Comparison of ENCODE assay signal across 14 mouse cellular contexts in the genomic region with DNA sequence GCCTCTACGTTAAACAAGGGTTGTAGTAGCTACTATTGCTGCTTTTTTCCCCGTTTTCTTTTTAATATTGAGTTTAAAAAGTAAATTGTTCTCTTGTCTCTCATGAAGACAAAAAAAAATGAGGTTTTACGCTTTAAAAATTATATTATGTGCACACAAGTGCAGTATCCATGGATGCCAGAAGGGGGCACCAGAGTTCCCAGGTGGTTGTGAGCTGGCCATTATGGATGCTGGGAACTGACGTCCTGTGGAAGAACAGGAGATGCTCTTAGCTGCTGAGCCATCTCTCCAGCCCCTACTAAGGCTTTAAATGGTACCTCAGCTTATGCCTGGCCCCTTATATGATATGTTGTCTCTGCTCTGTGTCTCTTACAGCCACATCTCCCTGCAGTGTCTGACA.
DNase-seq lines count a peak whose midpoint lies in the region; ATAC-seq and TF ChIP-seq lines count a peak whose summit lies in the region.
"Had no signal": no experiment of that assay in that cellular context is flagged by ENCODE, and none has a peak within 500 bp of the region (broad histone marks: within the 10 kb centered on the region; RNA-seq: fewer than 3 reads in every experiment).

No protein-coding gene starts in this region.

- no peaks in the 10 kb centered on the region for H3K4me1 ChIP-seq in kidney, adult 2 months (ENCODE audit: control insufficient read depth, insufficient read depth, low read length)
- no peaks in the 10 kb centered on the region for H3K4me1 ChIP-seq in kidney, embryonic 16.5 days (ENCODE audit: insufficient read depth, low read length)
- no peaks in the 10 kb centered on the region for H3K4me1 ChIP-seq in thymus, adult 2 months (replicated peaks; ENCODE audit: control insufficient read depth, insufficient read depth, low read length)
- peaks cover 3% of the 10 kb centered on the region; the same call in 1 of the 2 replicates for H3K4me1 ChIP-seq in embryonic facial prominence, embryonic 10.5 days
- H3K4me1 ChIP-seq in midbrain, embryonic 16.5 days (ENCODE audit: control insufficient read depth, insufficient read depth, low read length): no peaks in the 10 kb centered on the region
- H3K4me1 ChIP-seq: forebrain, embryonic 10.5 days; heart, embryonic 13.5 days; hindbrain, embryonic 15.5 days; limb, embryonic 15.5 days had no signal

- H3K9ac ChIP-seq in kidney, embryonic 16.5 days (replicated peaks; ENCODE audit: low read length): no peak overlapping the region
- H3K9ac ChIP-seq in midbrain, embryonic 16.5 days (ENCODE audit: low read depth, low read length): no peak overlapping the region
- H3K9ac ChIP-seq: heart, embryonic 13.5 days; hindbrain, embryonic 15.5 days; limb, embryonic 15.5 days had no signal

- no peaks in the 10 kb centered on the region for H3K36me3 ChIP-seq in kidney, adult 2 months (ENCODE audit: control insufficient read depth, insufficient read depth, low read length)
- no peaks in the 10 kb centered on the region for H3K36me3 ChIP-seq in kidney, embryonic 16.5 days (ENCODE audit: insufficient read depth, low read length)
- H3K36me3 ChIP-seq in thymus, adult 2 months (ENCODE audit: control insufficient read depth, insufficient read depth, low read length): peaks cover 57% of the 10 kb centered on the region
- H3K36me3 ChIP-seq in embryonic facial prominence, embryonic 10.5 days (replicated peaks): no peaks in the 10 kb centered on the region
- H3K36me3 ChIP-seq in midbrain, embryonic 16.5 days (ENCODE audit: control insufficient read depth, insufficient read depth, low read length): no peaks in the 10 kb centered on the region
- H3K36me3 ChIP-seq: forebrain, embryonic 10.5 days; heart, embryonic 13.5 days; hindbrain, embryonic 15.5 days; limb, embryonic 15.5 days had no signal

- no peaks in the 10 kb centered on the region for H3K9me3 ChIP-seq in kidney, embryonic 16.5 days (ENCODE audit: low read length)
- no peaks in the 10 kb centered on the region for H3K9me3 ChIP-seq in embryonic facial prominence, embryonic 10.5 days
- no peaks in the 10 kb centered on the region for H3K9me3 ChIP-seq in midbrain, embryonic 16.5 days (replicated peaks; ENCODE audit: control insufficient read depth, low read length, poor library complexity, severe bottlenecking)
- H3K9me3 ChIP-seq: forebrain, embryonic 10.5 days; heart, embryonic 13.5 days; hindbrain, embryonic 15.5 days; limb, embryonic 15.5 days had no signal

- no peaks in the 10 kb centered on the region for H3K27me3 ChIP-seq in kidney, adult 2 months (replicated peaks; ENCODE audit: control insufficient read depth, insufficient read depth, low read length)
- no peaks in the 10 kb centered on the region for H3K27me3 ChIP-seq in kidney, embryonic 16.5 days (ENCODE audit: insufficient read depth, low read length)
- no peaks in the 10 kb centered on the region for H3K27me3 ChIP-seq in thymus, adult 2 months (ENCODE audit: control insufficient read depth, insufficient read depth, low read length)
- no peaks in the 10 kb centered on the region for H3K27me3 ChIP-seq in embryonic facial prominence, embryonic 10.5 days (replicated peaks; ENCODE audit: low read depth, poor library complexity, severe bottlenecking)
- no peaks in the 10 kb centered on the region for H3K27me3 ChIP-seq in midbrain, embryonic 16.5 days (ENCODE audit: control insufficient read depth, insufficient read depth, low read depth, low read length)
- H3K27me3 ChIP-seq: heart, embryonic 13.5 days; hindbrain, embryonic 15.5 days; limb, embryonic 15.5 days had no signal

- no peak overlapping the region for H3K27ac ChIP-seq in kidney, adult 2 months (ENCODE audit: insufficient read depth, low read depth, low read length)
- no peak overlapping the region for H3K27ac ChIP-seq in kidney, embryonic 16.5 days (ENCODE audit: low read length)
- H3K27ac ChIP-seq in thymus, adult 2 months (ENCODE audit: control insufficient read depth, insufficient read depth, low read length): no peak overlapping the region
- no peak overlapping the region for H3K27ac ChIP-seq in embryonic facial prominence, embryonic 10.5 days (replicated peaks)
- H3K27ac ChIP-seq in midbrain, embryonic 16.5 days (ENCODE audit: low read length): no peak overlapping the region
- H3K27ac ChIP-seq: forebrain, embryonic 10.5 days; heart, embryonic 13.5 days; hindbrain, embryonic 15.5 days; limb, embryonic 15.5 days had no signal

- no peak for TF ChIP-seq POLR2A in kidney, adult 2 months (IDR thresholded peaks at IDR 0.05; ENCODE audit: low read depth, low read length)
- no peak for TF ChIP-seq POLR2A in thymus, adult 2 months (IDR thresholded peaks at IDR 0.05; ENCODE audit: control insufficient read depth, extremely low read depth, insufficient read depth, low read length, poor library complexity)

- DNase-seq in kidney, adult 2 months: no peak
- peak; percentile 32 for DNase-seq in thymus, adult 2 months
- no peak for DNase-seq in thymus, adult 18-20 months
- peak; percentile 60 for DNase-seq in R1 (ENCODE audit: low read depth, low spot score)
- DNase-seq in embryonic facial prominence, embryonic 10.5 days (ENCODE audit: low spot score): no peak
- DNase-seq: adrenal gland, adult 8-10 months; kidney, postnatal 14 days had no signal

- ATAC-seq in kidney, embryonic 16.5 days (ENCODE audit: low FRiP score, low TSS enrichment): no peak
- no peak for ATAC-seq in midbrain, embryonic 16.5 days

- TF ChIP-seq CTCF in kidney, adult 2 months (conservative IDR thresholded peaks at IDR 0.05; ENCODE audit: insufficient read depth, insufficient read length, low read depth, low read length): peak; percentile 23; the same call in 1 of the 2 replicates
- TF ChIP-seq CTCF in thymus, adult 2 months (IDR thresholded peaks at IDR 0.05; ENCODE audit: borderline replicate concordance, control insufficient read depth, extremely low read depth, insufficient read depth, low read length, poor library complexity): no peak

- no peak overlapping the region for H3K4me3 ChIP-seq in kidney, adult 2 months (ENCODE audit: insufficient read depth, low read depth, low read length)
- no peak overlapping the region for H3K4me3 ChIP-seq in kidney, embryonic 16.5 days (ENCODE audit: low read length)
- no peak overlapping the region for H3K4me3 ChIP-seq in thymus, adult 2 months (ENCODE audit: control insufficient read depth, insufficient read depth, low read length)
- no peak overlapping the region for H3K4me3 ChIP-seq in embryonic facial prominence, embryonic 10.5 days
- H3K4me3 ChIP-seq in midbrain, embryonic 16.5 days (ENCODE audit: low read depth, low read length): no peak overlapping the region
- H3K4me3 ChIP-seq: forebrain, embryonic 10.5 days; heart, embryonic 13.5 days; hindbrain, embryonic 15.5 days; limb, embryonic 15.5 days; myocyte had no signal

- H3K4me2 ChIP-seq in kidney, embryonic 16.5 days (replicated peaks; ENCODE audit: low read depth, low read length): no peak overlapping the region
- H3K4me2 ChIP-seq in midbrain, embryonic 16.5 days (ENCODE audit: low read length): no peak overlapping the region
- H3K4me2 ChIP-seq: heart, embryonic 13.5 days; hindbrain, embryonic 15.5 days; limb, embryonic 15.5 days had no signal

- 69% methylated on average over 4 of the region's 4 CpGs for WGBS in kidney, adult 2 months
- WGBS in kidney, embryonic 16.5 days: 67% methylated on average over 4 of the region's 4 CpGs
- WGBS in thymus, adult 2 months: 88% methylated on average over 4 of the region's 4 CpGs
- WGBS in embryonic facial prominence, embryonic 10.5 days: 55% methylated on average over 4 of the region's 4 CpGs
- 57% methylated on average over 4 of the region's 4 CpGs for WGBS in midbrain, embryonic 16.5 days

Comparison
In these comparisons a context has a peak if more than half of its experiments do, and no peak if none do; other contexts are left out.
1. DNase-seq: peak in thymus, adult 2 months (single experiment) and R1 (single experiment); none in kidney, adult 2 months (single experiment), thymus, adult 18-20 months (0 of 2) and embryonic facial prominence, embryonic 10.5 days (single experiment).